Mouse (Mus musculus) stomach, embryonic 15.5 days (tissue): ENCODE data around the gene Ctnnd2. TPM values are rescaled to one million over a fixed set of nuclear protein-coding genes. Genes with fewer than 3 reads are reported as not detected.

Experiments used
- ATAC-seq: fragments of 200-750 bp; cut with Nextera tagmentation; 2 replicates; pipeline ENCODE4 v1.8.0; 2017; ENCODE audit warnings: low read depth, moderate number of reproducible peaks, moderate TSS enrichment; ENCODE audit not compliant: insufficient read depth, low FRiP score
- H3K27ac ChIP-seq: fragments of 300-500 bp; sonication (generic); 2 replicates; pipeline ENCODE4 v1.5.1; 2015; ENCODE audit warnings: mild to moderate bottlenecking, inconsistent platforms
- H3K27me3 ChIP-seq: fragments of 300-500 bp; sonication (generic); replicated peaks from 2 replicates; pipeline ENCODE4 v1.6.1; 2015; ENCODE audit warnings: inconsistent platforms
- H3K36me3 ChIP-seq: fragments of 300-500 bp; sonication (generic); 2 replicates; pipeline ENCODE4 v1.6.1; 2015; ENCODE audit warnings: inconsistent platforms
- H3K4me1 ChIP-seq: fragments of 300-500 bp; sonication (generic); 2 replicates; pipeline ENCODE4 v1.6.1; 2015; ENCODE audit warnings: inconsistent platforms
- H3K4me2 ChIP-seq: fragments of 300-500 bp; sonication (generic); 2 replicates; pipeline ENCODE4 v1.6.1; 2015; ENCODE audit warnings: mild to moderate bottlenecking, inconsistent platforms
- H3K4me3 ChIP-seq: fragments of 300-500 bp; sonication (generic); replicated peaks from 2 replicates; pipeline ENCODE4 v1.5.1; 2015; ENCODE audit warnings: inconsistent platforms
- H3K9ac ChIP-seq: fragments of 300-500 bp; sonication (generic); 2 replicates; pipeline ENCODE4 v1.6.1; 2015; ENCODE audit warnings: inconsistent platforms
- H3K9me3 ChIP-seq: fragments of 300-500 bp; sonication (generic); 2 replicates; pipeline ENCODE4 v1.6.1; 2016; ENCODE audit warnings: inconsistent platforms
- WGBS: fragments of 180-500 bp; shearing (Covaris S2); methylation state at CpG from one replicate; pipeline ENCODE4 v1.1.7; 2015; 5-methylcytosine and 5-hydroxymethylcytosine counted together
- polyA plus RNA-seq: library from polyadenylated mRNA; unstranded; fragments of >200 nt; fragmentation: Nextera tagmentation; extraction: Ambion mirVana; gene quantifications from 2 replicates; pipeline ENCODE4 v1.2.1, GENCODE M21; 2015

Gene Ctnnd2
- polyA plus RNA-seq, 1 experiment from 2014 or later = 4.5 TPM

DNA sequence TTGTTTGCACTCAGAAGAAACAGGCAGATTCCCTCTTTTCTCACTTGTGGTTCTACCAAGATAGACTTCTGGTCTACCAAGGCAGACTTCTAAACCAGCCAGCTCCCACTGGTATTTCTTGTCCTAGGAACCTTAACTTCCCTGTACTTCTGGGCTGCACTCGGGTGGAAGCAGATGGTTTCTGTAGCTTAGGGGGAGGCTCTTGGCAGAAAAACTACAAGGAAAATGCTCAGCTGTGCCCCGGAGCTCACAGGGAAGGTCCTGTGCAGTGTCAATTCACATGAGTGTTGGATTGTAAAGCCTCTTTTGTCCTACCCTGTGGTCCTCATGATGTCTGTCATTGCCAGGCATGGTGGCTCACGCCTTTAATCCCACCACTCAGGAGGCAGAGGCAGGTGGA is 546.4 kb downstream of the Ctnnd2 start:
- Histone ChIP-seq H3K9ac (no peak overlapping the region), H3K4me2 (no peak overlapping the region), H3K36me3 (no peaks in the 10 kb centered on the region), H3K4me1 (no peaks in the 10 kb centered on the region), H3K27me3 (no peaks in the 10 kb centered on the region), H3K27ac (no peak overlapping the region), H3K4me3 (no peak overlapping the region), H3K9me3 (no peaks in the 10 kb centered on the region)
- 75% methylated on average over 3 of the region's 3 CpGs for WGBS
- no peak for ATAC-seq

DNA sequence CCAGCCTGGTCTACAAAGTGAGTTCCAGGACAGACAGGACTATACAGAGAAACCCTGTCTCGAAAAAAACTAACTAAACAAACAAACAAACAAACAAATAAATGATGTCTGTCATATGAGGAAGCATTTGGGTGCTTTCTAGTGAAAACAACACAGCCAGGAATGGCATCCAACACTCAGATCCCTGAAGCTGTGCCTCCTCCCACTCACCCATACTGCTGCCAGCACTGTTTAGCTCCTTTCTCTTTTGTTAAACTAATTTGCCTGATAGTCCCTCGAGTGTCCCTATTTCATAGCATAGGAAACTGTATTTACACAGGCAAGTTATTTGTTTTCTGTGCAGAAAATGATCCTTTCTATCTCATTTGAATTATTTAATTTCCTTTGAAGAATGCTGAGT is 546.8 kb downstream of the Ctnnd2 start:
- 60% methylated on average over 2 of the region's 2 CpGs for WGBS

DNA sequence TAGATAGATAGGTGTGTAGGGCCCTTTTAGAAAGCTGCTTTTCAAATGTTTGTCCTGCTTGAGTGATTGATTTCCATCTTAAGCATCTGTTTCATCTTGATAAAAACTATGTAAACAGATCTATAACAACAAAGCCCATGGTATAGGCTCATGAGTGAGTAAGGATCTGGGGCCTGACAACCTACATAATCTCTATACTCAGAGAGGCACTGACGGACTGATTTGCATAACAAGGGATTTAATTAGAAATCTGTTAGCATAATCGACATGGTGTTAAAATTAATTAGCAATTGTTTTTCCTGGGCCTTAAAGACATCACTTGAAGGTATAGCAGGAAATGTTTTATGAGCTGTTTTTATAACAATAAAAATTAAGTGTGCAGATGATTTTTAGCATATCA is 548.7 kb downstream of the Ctnnd2 start:
- ATAC-seq = no peak

More for the DNA sequence above, 546.8 kb downstream of the Ctnnd2 start:
- no peaks in the 10 kb centered on the region for H3K27me3 ChIP-seq
- H3K4me1 ChIP-seq = no peaks in the 10 kb centered on the region
- H3K4me3 ChIP-seq = no peak overlapping the region
- ATAC-seq = no peak
- H3K36me3 ChIP-seq = no peaks in the 10 kb centered on the region
- H3K4me2 ChIP-seq = no peak overlapping the region
- no peak overlapping the region for H3K27ac ChIP-seq
- no peaks in the 10 kb centered on the region for H3K9me3 ChIP-seq
- no peak overlapping the region for H3K9ac ChIP-seq

DNA sequence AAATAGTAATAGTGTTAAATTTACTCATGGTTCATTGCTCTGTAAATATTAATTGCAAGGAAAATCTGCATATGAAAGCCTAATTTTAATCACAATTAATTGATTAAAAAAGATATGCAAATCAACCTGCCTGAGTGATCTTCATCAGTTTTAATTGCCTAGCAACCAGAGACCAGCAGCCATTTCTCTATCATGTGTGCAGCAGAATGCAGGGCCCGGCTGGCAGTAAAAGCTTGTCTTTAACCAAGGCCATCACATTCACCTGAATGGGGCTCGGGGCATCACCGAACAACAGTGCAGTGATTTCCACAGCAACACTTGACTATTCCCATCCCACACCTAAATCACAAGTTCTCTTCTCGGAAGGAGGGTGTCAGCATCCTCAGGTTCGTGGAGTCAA is 553.7 kb downstream of the Ctnnd2 start:
- Histone ChIP-seq H3K9ac (no peak overlapping the region), H3K4me1 (no peaks in the 10 kb centered on the region), H3K4me2 (no peak overlapping the region), H3K27me3 (no peaks in the 10 kb centered on the region), H3K36me3 (no peaks in the 10 kb centered on the region), H3K9me3 (no peaks in the 10 kb centered on the region), H3K27ac (no peak overlapping the region), H3K4me3 (no peak overlapping the region)
- no peak for ATAC-seq
- WGBS = 90% methylated on average over 5 of the region's 5 CpGs

More for the DNA sequence above, 548.7 kb downstream of the Ctnnd2 start:
- H3K36me3 ChIP-seq = no peaks in the 10 kb centered on the region
- H3K4me1 ChIP-seq = no peaks in the 10 kb centered on the region
- 65% methylated on average over 2 of the region's 2 CpGs for WGBS
- no peaks in the 10 kb centered on the region for H3K9me3 ChIP-seq
- H3K4me3 ChIP-seq = no peak overlapping the region
- no peak overlapping the region for H3K9ac ChIP-seq
- H3K27ac ChIP-seq = no peak overlapping the region
- H3K27me3 ChIP-seq = no peaks in the 10 kb centered on the region
- no peak overlapping the region for H3K4me2 ChIP-seq

DNA sequence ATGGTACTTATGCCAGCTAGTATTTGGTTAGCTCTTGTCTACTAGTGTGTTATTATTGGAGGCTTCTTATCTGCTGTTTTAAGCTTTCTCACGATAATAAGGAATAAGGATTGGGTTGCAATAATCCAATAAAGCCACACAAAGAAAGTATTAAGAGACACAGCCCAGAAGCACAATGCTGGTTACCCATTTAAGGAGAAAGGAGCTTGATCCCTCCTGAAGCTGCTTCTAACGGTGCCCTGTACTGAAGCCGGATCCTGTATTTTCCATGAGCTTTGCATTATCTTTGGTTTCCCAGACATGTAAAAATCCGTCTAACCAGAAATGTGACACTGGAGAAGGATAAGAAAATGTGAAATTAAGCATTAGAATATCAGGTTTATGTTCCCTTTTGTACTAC is 565.8 kb downstream of the Ctnnd2 start:
- ATAC-seq = no peak
- 71% methylated on average over 4 of the region's 4 CpGs for WGBS

DNA sequence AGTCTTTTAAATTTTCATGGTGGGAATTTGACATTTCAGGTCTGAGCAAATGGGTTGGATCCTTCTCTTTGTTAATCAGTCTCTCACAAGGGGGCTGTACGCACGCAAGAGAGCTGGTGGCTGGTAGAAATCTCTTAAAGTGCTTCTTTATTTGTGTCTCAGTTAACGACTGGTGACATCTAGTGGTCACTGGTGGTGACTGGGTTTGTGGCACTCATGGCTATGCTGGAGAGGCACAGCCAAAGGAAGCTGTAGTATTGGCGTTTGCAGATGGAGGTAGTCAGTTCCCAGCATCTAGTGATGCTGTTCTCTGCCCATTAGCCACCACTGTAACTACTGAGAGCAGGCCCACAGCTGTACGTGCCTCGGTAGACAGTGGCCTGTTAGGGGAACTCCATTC is 568.3 kb downstream of the Ctnnd2 start:
- no peak overlapping the region for H3K4me2 ChIP-seq
- H3K9ac ChIP-seq = no peak overlapping the region
- H3K4me1 ChIP-seq = no peaks in the 10 kb centered on the region
- no peaks in the 10 kb centered on the region for H3K36me3 ChIP-seq
- ATAC-seq = no peak
- 16% methylated on average over 6 of the region's 6 CpGs for WGBS
- H3K27me3 ChIP-seq = no peaks in the 10 kb centered on the region
- no peak overlapping the region for H3K27ac ChIP-seq
- H3K9me3 ChIP-seq = no peaks in the 10 kb centered on the region
- H3K4me3 ChIP-seq = no peak overlapping the region

More for the DNA sequence above, 565.8 kb downstream of the Ctnnd2 start:
- Histone ChIP-seq H3K27me3 (no peaks in the 10 kb centered on the region), H3K4me1 (no peaks in the 10 kb centered on the region), H3K4me3 (no peak overlapping the region), H3K36me3 (no peaks in the 10 kb centered on the region), H3K9ac (no peak overlapping the region), H3K4me2 (no peak overlapping the region), H3K9me3 (no peaks in the 10 kb centered on the region), H3K27ac (no peak overlapping the region)

DNA sequence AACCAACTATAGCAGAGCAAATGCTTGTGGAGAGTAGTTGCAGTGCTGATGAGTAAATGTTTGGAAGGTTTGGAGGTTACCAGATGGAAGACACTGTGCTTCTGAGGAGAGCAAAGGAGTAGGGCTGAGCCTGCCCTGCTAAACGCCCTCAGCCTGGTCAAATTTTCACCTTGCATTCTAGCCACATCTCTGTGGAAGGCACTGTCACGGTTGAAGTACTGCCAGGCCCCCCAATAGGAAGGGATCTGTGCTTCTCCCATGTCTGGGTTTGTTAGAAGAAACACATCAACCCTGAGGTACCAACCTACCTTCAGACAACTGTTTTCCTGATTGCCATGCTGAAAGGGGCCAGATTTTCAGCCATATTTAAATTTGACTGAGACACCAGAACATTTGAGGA is 585.6 kb downstream of the Ctnnd2 start:
- Histone ChIP-seq H3K4me1 (no peaks in the 10 kb centered on the region), H3K27me3 (no peaks in the 10 kb centered on the region), H3K9me3 (no peaks in the 10 kb centered on the region), H3K4me3 (no peak overlapping the region), H3K36me3 (no peaks in the 10 kb centered on the region), H3K4me2 (no peak overlapping the region), H3K27ac (no peak overlapping the region), H3K9ac (no peak overlapping the region)
- WGBS = 75% methylated on average over 2 of the region's 2 CpGs
- no peak for ATAC-seq

DNA sequence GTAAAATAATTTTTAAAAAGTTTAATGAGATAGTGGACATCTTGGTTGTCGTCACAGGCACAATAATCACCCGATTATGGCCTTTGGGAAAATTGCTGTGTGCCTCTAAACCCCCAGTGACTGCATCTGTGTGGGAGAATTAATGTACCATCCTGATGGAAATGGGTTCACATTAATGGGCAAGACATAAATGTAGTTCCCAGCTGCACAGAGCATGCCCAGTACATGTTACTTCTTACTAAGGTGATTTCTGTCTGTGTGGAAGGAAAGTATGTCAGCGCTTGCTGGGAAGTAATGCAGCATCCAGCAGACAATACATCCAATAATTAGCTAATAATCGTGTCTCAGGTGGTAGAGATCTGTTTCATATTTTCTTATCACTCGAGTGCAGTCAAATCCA is 589.8 kb downstream of the Ctnnd2 start:
- Histone ChIP-seq H3K36me3 (no peaks in the 10 kb centered on the region), H3K4me3 (no peak overlapping the region), H3K9me3 (no peaks in the 10 kb centered on the region), H3K4me2 (no peak overlapping the region), H3K27ac (no peak overlapping the region), H3K4me1 (no peaks in the 10 kb centered on the region), H3K9ac (no peak overlapping the region), H3K27me3 (no peaks in the 10 kb centered on the region)
- no peak for ATAC-seq
- 72% methylated on average over 5 of the region's 5 CpGs for WGBS

DNA sequence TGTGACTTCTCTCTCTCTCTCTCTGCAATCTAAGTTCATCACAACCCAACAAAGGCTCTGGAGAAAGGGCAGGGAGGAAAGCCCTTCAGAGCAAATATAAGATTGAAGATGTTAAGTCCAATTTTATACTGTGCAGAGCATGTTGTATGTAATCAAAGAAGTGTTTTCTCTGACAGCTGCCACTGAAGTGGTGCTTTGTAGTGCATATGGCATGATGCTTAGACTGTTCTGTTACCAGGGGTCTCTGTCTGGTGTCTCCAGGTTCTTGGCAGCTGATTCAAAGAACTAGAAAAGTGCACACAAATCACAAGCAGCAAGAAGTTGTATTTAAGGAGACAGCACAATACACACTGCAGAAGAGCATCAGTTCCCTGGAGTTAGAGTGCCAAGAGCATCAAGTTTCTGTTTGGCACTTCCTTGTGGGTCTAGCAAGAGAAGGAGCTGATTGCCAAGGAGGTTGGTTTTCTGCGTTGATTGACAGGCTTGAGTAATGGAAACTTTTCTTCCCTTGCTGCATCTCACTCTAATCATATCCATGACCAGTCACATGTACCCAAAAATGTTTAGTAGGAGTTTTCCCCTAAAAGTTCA is 590.4 kb downstream of the Ctnnd2 start:
- no peaks in the 10 kb centered on the region for H3K36me3 ChIP-seq
- no peak overlapping the region for H3K4me3 ChIP-seq
- no peak overlapping the region for H3K4me2 ChIP-seq
- H3K27me3 ChIP-seq = no peaks in the 10 kb centered on the region
- WGBS = 76% methylated on average over 1 of the region's 1 CpGs
- H3K4me1 ChIP-seq = no peaks in the 10 kb centered on the region
- no peak overlapping the region for H3K27ac ChIP-seq
- no peak for ATAC-seq
- no peak overlapping the region for H3K9ac ChIP-seq
- H3K9me3 ChIP-seq = no peaks in the 10 kb centered on the region

DNA sequence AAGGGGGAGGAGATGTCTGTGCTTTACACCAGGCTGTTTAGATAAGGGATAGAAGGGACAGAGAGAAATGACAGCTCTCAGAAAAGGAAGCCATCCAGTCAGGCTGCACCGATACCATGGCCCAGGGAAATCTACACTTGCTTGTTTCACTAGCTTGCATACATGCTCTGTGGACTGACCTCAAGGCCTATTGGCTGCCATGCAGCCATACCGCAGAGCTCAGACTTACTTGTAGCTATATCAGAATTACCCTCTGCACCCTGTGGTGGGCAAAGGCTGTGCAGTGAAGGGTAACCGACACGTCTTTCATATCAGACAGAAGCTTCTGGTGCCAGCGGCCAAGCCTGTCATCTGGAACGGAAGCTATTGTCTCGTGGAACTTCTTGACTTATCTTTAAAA is 604.5 kb downstream of the Ctnnd2 start:
- H3K4me1 ChIP-seq = no peaks in the 10 kb centered on the region
- no peaks in the 10 kb centered on the region for H3K9me3 ChIP-seq
- H3K27me3 ChIP-seq = no peaks in the 10 kb centered on the region
- no peak overlapping the region for H3K4me2 ChIP-seq
- H3K4me3 ChIP-seq = no peak overlapping the region
- H3K9ac ChIP-seq = no peak overlapping the region
- ATAC-seq = no peak
- WGBS = 91% methylated on average over 7 of the region's 7 CpGs
- H3K36me3 ChIP-seq = no peaks in the 10 kb centered on the region
- H3K27ac ChIP-seq = no peak overlapping the region

DNA sequence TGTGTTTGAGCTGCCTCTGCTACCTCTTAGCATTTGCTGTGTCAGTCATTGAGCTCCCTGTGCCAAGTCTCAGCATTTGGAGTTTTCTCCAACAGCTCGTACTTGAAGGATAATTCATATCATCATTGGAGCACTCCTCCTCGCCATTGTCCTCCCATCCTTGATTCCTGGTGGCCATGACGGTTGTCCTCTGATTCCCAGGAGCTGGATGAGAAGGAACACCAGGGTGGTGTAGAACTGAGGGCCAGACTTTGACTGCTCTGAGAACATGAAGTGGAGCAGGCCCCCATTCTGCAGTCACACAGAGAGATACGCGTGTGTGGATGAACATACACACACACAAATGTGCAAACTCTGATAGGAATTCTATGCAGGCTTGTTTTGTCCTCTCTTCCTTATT is 605.4 kb downstream of the Ctnnd2 start:
- H3K36me3 ChIP-seq = no peaks in the 10 kb centered on the region
- H3K9me3 ChIP-seq = no peaks in the 10 kb centered on the region
- H3K27me3 ChIP-seq = no peaks in the 10 kb centered on the region
- no peak overlapping the region for H3K4me3 ChIP-seq
- no peak overlapping the region for H3K27ac ChIP-seq
- 87% methylated on average over 5 of the region's 5 CpGs for WGBS
- no peak overlapping the region for H3K4me2 ChIP-seq
- H3K4me1 ChIP-seq = no peaks in the 10 kb centered on the region
- no peak for ATAC-seq
- H3K9ac ChIP-seq = no peak overlapping the region

DNA sequence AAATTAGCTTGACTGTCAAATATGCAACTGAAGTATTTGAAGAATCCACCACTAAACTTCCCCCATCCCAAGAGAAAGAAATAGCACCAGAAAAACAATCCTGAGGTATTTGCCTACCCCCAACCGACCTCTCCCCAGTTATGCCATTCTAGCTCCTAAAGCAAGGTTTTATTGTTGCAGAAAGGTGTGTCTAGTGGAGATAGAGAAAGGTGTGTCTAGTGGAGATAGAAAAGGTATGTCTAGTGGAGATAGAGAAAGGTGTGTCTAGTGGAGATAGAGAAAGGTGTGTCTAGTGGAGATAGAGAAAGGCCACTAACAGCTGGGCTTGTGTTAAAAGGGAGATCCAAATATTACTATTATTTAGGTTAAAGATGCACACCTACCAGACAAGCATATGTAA is 607.5 kb downstream of the Ctnnd2 start:
- Histone ChIP-seq H3K4me1 (no peaks in the 10 kb centered on the region), H3K27me3 (no peaks in the 10 kb centered on the region), H3K4me3 (no peak overlapping the region), H3K9ac (no peak overlapping the region), H3K4me2 (no peak overlapping the region), H3K27ac (no peak overlapping the region), H3K36me3 (no peaks in the 10 kb centered on the region), H3K9me3 (no peaks in the 10 kb centered on the region)
- 50% methylated on average over 1 of the region's 1 CpGs for WGBS
- ATAC-seq = no peak

DNA sequence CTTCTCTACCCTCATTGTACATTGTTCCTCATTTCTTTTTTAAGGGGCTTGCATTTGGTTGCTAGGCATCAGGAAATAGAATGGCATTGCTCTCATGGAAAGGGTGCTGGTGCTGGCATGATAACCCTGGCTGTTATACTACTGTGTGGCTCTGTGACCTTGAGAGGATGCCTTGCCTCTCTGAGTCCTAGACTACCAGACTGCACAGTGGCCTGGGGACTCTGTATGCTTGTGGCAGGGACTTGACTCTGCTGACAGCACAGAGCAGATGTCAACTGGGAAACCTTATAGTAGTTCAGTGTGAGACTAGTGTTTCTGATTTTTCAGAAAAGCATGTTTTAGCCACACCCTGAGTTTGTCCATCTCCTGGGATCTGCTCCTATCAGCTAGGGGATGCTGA is 608.6 kb downstream of the Ctnnd2 start:
- Histone ChIP-seq H3K9me3 (no peaks in the 10 kb centered on the region), H3K27me3 (no peaks in the 10 kb centered on the region), H3K4me1 (no peaks in the 10 kb centered on the region), H3K27ac (no peak overlapping the region), H3K9ac (no peak overlapping the region), H3K36me3 (no peaks in the 10 kb centered on the region), H3K4me3 (no peak overlapping the region), H3K4me2 (no peak overlapping the region)
- no peak for ATAC-seq
